Mouse (Mus musculus): Measurements from ENCODE around the gene Auts2. TPM values are rescaled to one million over a fixed set of nuclear protein-coding genes. Genes with fewer than 3 reads are reported as not detected.

The Auts2 gene
- polyA plus RNA-seq, 1 experiment from 2014 or later, result 4.9 TPM

DNA sequence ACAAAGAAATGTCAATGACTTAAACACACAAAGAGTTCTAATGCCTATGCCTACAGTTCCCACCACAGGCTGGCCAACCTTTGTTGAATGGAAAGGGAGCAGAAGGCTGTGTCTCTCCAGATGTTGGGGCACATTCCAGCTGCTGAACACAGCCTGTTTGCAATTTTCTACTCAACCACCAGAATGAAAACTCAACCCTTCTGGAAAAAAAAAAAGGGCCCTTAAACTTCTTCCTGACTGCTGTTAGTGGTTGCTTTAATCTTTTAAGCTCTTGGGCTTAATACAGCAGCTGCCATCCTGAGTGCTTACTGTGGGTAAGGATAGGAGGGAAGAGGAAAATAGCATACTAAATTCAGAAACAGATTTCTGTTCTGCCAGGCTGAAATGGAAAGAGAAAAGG, 333.4 kb downstream of the Auts2 start:
- no peak overlapping the region for H3K4me3 ChIP-seq (ENCODE audit: low read depth, low read length)
- no peaks in the 10 kb centered on the region for H3K9me3 ChIP-seq (ENCODE audit: control insufficient read depth)
- H3K27ac ChIP-seq (ENCODE audit: low read depth, low read length), result no peak overlapping the region
- no peak for ATAC-seq
- no peak overlapping the region for H3K4me2 ChIP-seq (replicated peaks; ENCODE audit: low read depth)
- no peak overlapping the region for H3K9ac ChIP-seq (ENCODE audit: low read depth, low read length)
- no peaks in the 10 kb centered on the region for H3K4me1 ChIP-seq (replicated peaks; ENCODE audit: control insufficient read depth, insufficient read depth, low read length)
- H3K36me3 ChIP-seq (ENCODE audit: control insufficient read depth, insufficient read depth), result no peaks in the 10 kb centered on the region
- TF ChIP-seq CTCF (IDR thresholded peaks at IDR 0.05; ENCODE audit: low read depth), result no peak
- H3K27me3 ChIP-seq (replicated peaks; ENCODE audit: control insufficient read depth, insufficient read depth, low read length), result no peaks in the 10 kb centered on the region

DNA sequence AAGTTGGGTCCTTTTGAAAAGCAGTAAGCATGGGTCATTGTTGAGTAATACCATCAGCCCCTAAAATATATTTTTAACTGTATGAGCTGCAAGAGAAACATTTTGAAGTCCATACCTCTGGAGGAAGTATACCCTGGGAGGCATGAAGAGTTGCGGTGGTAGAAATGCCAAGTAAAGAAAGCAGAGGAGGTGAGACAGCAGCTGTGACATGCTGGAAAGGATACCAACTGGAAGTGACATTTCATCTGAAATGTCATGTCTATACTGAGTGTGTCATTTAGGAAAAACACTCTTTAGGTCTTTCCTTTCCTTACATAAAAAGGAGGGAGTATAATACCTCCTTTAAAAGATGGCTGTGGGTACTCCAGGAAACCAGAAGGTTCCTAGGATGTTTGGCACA, 336.9 kb downstream of the Auts2 start:
- no peaks in the 10 kb centered on the region for H3K4me1 ChIP-seq (replicated peaks; ENCODE audit: control insufficient read depth, insufficient read depth, low read length)
- H3K27me3 ChIP-seq (replicated peaks; ENCODE audit: control insufficient read depth, insufficient read depth, low read length), result no peaks in the 10 kb centered on the region
- WGBS, result 100% methylated on average over 1 of the region's 1 CpGs
- H3K27ac ChIP-seq (ENCODE audit: low read depth, low read length), result no peak overlapping the region
- H3K36me3 ChIP-seq (ENCODE audit: control insufficient read depth, insufficient read depth), result no peaks in the 10 kb centered on the region
- H3K9me3 ChIP-seq (ENCODE audit: control insufficient read depth), result no peaks in the 10 kb centered on the region
- no peak overlapping the region for H3K4me2 ChIP-seq (replicated peaks; ENCODE audit: low read depth)
- H3K9ac ChIP-seq (ENCODE audit: low read depth, low read length), result no peak overlapping the region
- no peak overlapping the region for H3K4me3 ChIP-seq (ENCODE audit: low read depth, low read length)
- no peak for TF ChIP-seq CTCF (IDR thresholded peaks at IDR 0.05; ENCODE audit: low read depth)
- ATAC-seq, result no peak

DNA sequence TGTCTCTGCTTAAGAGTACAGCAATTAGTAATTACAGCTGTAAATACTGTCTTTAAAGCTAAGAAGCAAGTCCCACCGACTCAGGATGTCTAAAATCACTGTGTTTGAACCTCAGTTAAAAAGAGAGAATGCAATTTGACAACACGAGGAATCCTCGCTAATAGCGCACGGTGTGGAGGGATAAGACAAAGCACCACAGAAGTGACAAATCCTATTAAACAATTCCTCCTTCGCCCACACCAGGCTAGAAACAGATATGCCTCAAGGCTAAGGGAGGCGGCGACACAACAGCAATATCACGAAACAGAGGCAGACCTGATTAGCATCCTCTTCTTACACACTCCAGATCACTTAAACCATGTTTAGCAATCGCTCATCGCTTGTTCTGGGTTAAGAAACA, 339.3 kb downstream of the Auts2 start:
- H3K27me3 ChIP-seq (replicated peaks; ENCODE audit: control insufficient read depth, insufficient read depth, low read length), result no peaks in the 10 kb centered on the region
- no peaks in the 10 kb centered on the region for H3K36me3 ChIP-seq (ENCODE audit: control insufficient read depth, insufficient read depth)
- peaks cover 5% of the 10 kb centered on the region; the same call in 1 of the 2 replicates for H3K4me1 ChIP-seq (replicated peaks; ENCODE audit: control insufficient read depth, insufficient read depth, low read length)
- no peaks in the 10 kb centered on the region for H3K9me3 ChIP-seq (ENCODE audit: control insufficient read depth)
- 88% methylated on average over 11 of the region's 11 CpGs for WGBS
- H3K4me2 ChIP-seq (replicated peaks; ENCODE audit: low read depth), result no peak overlapping the region
- no peak overlapping the region for H3K27ac ChIP-seq (ENCODE audit: low read depth, low read length)
- no peak for TF ChIP-seq CTCF (IDR thresholded peaks at IDR 0.05; ENCODE audit: low read depth)
- no peak overlapping the region for H3K4me3 ChIP-seq (ENCODE audit: low read depth, low read length)
- no peak overlapping the region for H3K9ac ChIP-seq (ENCODE audit: low read depth, low read length)
- ATAC-seq, result no peak

DNA sequence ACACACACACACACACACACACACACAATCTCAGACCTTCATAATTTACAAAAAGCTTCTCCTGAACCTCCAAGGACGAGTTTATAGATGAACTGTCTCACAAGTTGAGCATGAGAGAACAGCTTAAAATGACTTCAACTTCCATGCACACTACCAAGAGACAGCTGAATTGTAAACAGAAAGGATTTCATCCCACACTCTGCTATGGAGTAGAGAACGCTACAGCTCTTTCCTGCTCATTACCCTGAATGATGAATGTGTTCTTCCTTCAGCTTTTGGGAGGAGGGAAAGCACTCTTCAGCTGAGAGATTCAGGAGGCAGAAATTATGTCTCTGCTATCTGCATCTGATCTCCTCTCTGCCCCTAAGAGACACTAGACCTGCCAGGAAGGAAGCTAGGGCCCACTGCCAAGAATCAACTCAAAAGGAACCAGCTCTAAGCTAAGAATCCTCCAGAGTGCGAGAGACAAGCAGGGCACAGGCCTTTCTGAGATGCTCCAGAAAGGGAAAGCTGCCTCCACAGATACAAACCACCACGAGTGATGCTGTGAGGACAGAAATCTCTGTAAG, 342.0 kb downstream of the Auts2 start:
- WGBS, result 43% methylated on average over 4 of the region's 4 CpGs
- no peaks in the 10 kb centered on the region for H3K9me3 ChIP-seq (ENCODE audit: control insufficient read depth)
- H3K4me3 ChIP-seq (ENCODE audit: low read depth, low read length), result no peak overlapping the region
- no peak for ATAC-seq
- no peak for TF ChIP-seq CTCF (IDR thresholded peaks at IDR 0.05; ENCODE audit: low read depth)
- no peak overlapping the region for H3K4me2 ChIP-seq (replicated peaks; ENCODE audit: low read depth)
- no peak overlapping the region for H3K9ac ChIP-seq (ENCODE audit: low read depth, low read length)
- H3K27ac ChIP-seq (ENCODE audit: low read depth, low read length), result no peak overlapping the region
- H3K36me3 ChIP-seq (ENCODE audit: control insufficient read depth, insufficient read depth), result no peaks in the 10 kb centered on the region
- peaks cover 5% of the 10 kb centered on the region; the same call in 1 of the 2 replicates for H3K4me1 ChIP-seq (replicated peaks; ENCODE audit: control insufficient read depth, insufficient read depth, low read length)
- H3K27me3 ChIP-seq (replicated peaks; ENCODE audit: control insufficient read depth, insufficient read depth, low read length), result no peaks in the 10 kb centered on the region

DNA sequence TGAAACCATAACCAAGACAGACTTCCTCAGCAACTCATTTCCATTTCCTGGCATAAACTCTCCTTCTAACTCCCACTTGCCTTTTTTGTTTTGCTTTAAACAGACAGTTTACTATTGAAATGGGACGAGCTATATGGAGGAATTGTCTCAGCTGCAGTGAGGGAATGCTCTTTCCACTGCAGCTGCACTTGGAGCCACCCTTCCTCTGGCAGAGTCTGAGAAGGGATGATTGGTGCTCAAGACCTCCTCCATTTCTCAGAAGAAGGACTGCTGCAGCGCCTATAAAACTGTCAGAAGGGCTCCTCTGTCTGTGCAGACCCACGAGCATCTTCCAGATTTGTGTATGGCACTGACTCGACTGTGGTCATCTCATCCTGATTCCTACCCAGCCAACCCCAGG, 342.5 kb downstream of the Auts2 start:
- 49% methylated on average over 4 of the region's 4 CpGs for WGBS
- Histone ChIP-seq H3K4me2 (replicated peaks; ENCODE audit: low read depth) (no peak overlapping the region), H3K9ac (ENCODE audit: low read depth, low read length) (no peak overlapping the region), H3K9me3 (ENCODE audit: control insufficient read depth) (no peaks in the 10 kb centered on the region), H3K27me3 (replicated peaks; ENCODE audit: control insufficient read depth, insufficient read depth, low read length) (no peaks in the 10 kb centered on the region), H3K4me3 (ENCODE audit: low read depth, low read length) (no peak overlapping the region), H3K27ac (ENCODE audit: low read depth, low read length) (no peak overlapping the region), H3K36me3 (ENCODE audit: control insufficient read depth, insufficient read depth) (no peaks in the 10 kb centered on the region), H3K4me1 (replicated peaks; ENCODE audit: control insufficient read depth, insufficient read depth, low read length) (peaks cover 5% of the 10 kb centered on the region; the same call in 1 of the 2 replicates)
- TF ChIP-seq CTCF (IDR thresholded peaks at IDR 0.05; ENCODE audit: low read depth), result no peak
- no peak for ATAC-seq

DNA sequence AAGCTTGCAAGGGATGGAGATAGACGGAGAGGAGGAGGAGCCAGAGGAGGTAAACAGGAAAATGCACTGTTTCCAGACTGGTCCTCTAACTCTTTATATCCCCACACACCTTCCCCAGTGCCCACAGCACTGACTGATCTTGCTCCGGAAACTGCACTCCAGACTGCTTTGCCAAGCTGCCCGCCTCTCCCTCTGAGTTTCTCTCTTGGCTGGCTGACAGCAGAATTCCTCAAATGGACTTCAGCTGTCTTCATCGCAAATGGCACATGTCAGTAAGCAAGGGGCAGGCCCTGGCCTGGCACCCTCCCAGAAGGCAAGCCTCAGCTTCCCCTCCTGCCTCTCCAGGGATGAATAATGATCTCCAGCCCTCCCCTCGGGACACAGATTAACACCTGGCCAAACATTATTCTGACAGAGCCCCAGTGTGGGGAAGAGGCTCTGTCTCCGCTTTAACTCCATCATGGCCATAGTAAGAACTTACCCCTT, 348.1 kb downstream of the Auts2 start:
- no peak overlapping the region for H3K27ac ChIP-seq (ENCODE audit: low read depth, low read length)
- no peak overlapping the region for H3K4me2 ChIP-seq (replicated peaks; ENCODE audit: low read depth)
- H3K4me3 ChIP-seq (ENCODE audit: low read depth, low read length), result no peak overlapping the region
- ATAC-seq, result no peak
- no peak for TF ChIP-seq CTCF (IDR thresholded peaks at IDR 0.05; ENCODE audit: low read depth)
- H3K9me3 ChIP-seq (ENCODE audit: control insufficient read depth), result no peaks in the 10 kb centered on the region
- no peaks in the 10 kb centered on the region for H3K27me3 ChIP-seq (replicated peaks; ENCODE audit: control insufficient read depth, insufficient read depth, low read length)
- 44% methylated on average over 6 of the region's 6 CpGs for WGBS
- H3K4me1 ChIP-seq (replicated peaks; ENCODE audit: control insufficient read depth, insufficient read depth, low read length), result 0 out of 2 replicates have a peak, but pooled peaks cover 2% of the 10 kb centered on the region
- no peak overlapping the region for H3K9ac ChIP-seq (ENCODE audit: low read depth, low read length)
- no peaks in the 10 kb centered on the region for H3K36me3 ChIP-seq (ENCODE audit: control insufficient read depth, insufficient read depth)

DNA sequence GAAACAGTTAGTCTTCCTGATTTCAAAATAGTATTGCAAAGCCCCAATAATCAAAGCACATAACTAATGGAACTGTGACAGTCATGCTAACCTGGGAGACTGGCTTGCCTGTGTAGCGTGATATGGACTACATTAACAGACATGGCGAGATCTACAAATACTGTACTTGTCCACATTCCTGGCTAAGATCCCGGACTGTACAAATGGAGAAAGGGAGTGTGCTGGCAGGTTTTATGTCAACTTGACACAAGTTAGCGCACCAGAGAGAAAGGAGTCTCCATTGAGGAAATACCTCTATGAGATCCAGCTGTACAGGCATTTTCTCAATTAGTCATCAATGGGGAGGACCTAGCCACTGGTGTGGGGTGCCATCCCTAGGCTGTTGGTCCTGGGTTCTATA, 353.0 kb downstream of the Auts2 start:
- H3K4me2 ChIP-seq (replicated peaks; ENCODE audit: low read depth), result no peak overlapping the region
- H3K4me3 ChIP-seq (ENCODE audit: low read depth, low read length), result no peak overlapping the region
- no peak for ATAC-seq
- no peak for TF ChIP-seq CTCF (IDR thresholded peaks at IDR 0.05; ENCODE audit: low read depth)
- H3K4me1 ChIP-seq (replicated peaks; ENCODE audit: control insufficient read depth, insufficient read depth, low read length), result no peaks in the 10 kb centered on the region
- H3K27ac ChIP-seq (ENCODE audit: low read depth, low read length), result no peak overlapping the region
- no peaks in the 10 kb centered on the region for H3K9me3 ChIP-seq (ENCODE audit: control insufficient read depth)
- no peak overlapping the region for H3K9ac ChIP-seq (ENCODE audit: low read depth, low read length)
- no peaks in the 10 kb centered on the region for H3K27me3 ChIP-seq (replicated peaks; ENCODE audit: control insufficient read depth, insufficient read depth, low read length)
- no peaks in the 10 kb centered on the region for H3K36me3 ChIP-seq (ENCODE audit: control insufficient read depth, insufficient read depth)
- 83% methylated on average over 4 of the region's 4 CpGs for WGBS
